ENCODE assay signal across 23 mouse cellular contexts in the genomic region with DNA sequence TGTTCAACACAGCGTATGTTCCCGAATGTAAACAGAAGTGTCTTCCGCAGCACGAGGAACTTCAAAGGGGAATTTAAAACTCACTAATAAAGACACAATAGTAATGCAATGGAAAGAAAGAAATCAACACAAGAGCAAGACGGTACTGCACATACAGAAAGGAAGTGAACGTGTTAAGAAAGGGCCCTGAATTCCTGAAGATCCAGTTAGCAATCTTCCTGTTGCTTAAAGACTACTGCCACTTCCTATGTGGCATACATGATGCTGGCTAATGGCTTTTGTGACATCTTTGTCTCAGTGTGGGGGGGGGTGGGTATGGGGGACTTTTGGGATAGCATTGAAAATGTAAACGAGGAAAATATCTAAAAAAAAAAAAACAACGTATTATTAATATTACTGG.
"Had no signal": no experiment of that assay in that cellular context is flagged by ENCODE, and none has a peak within 500 bp of the region (broad histone marks: within the 10 kb centered on the region; RNA-seq: fewer than 3 reads in every experiment).

No protein-coding gene starts in this region.

- H3K36me3 ChIP-seq: heart, embryonic 10.5 days; heart, embryonic 12.5 days; hindbrain, embryonic 10.5 days; hindbrain, embryonic 12.5 days; intestine, embryonic 15.5 days had no signal

- H3K4me1 ChIP-seq: intestine, embryonic 15.5 days had no signal

- ATAC-seq: hindbrain, embryonic 16.5 days; inflammation-experienced regulatory T-cells, adult 6 months; intestine, embryonic 15.5 days; intestine, postnatal 0 days had no signal

- H3K4me3 ChIP-seq: heart, embryonic 10.5 days; heart, embryonic 12.5 days; hindbrain, embryonic 10.5 days; hindbrain, embryonic 12.5 days; intestine, embryonic 15.5 days; layer of hippocampus, adult 2 months; left cerebral cortex, adult 2 months; limb, embryonic 10.5 days; limb, embryonic 12.5 days had no signal

- H3K4me2 ChIP-seq: heart, embryonic 12.5 days; hindbrain, embryonic 12.5 days; hindbrain, embryonic 14.5 days; intestine, embryonic 15.5 days; limb, embryonic 12.5 days had no signal

- H3K27me3 ChIP-seq: heart, embryonic 12.5 days; hindbrain, embryonic 12.5 days; intestine, embryonic 15.5 days; limb, embryonic 12.5 days had no signal

- H3K27ac ChIP-seq: heart, embryonic 10.5 days; hindbrain, embryonic 10.5 days; hindbrain, embryonic 12.5 days; hindbrain, embryonic 14.5 days; intestine, embryonic 15.5 days; layer of hippocampus, adult 2 months; left cerebral cortex, adult 2 months; limb, embryonic 10.5 days; limb, embryonic 12.5 days had no signal

- H3K9ac ChIP-seq: heart, embryonic 12.5 days; hindbrain, embryonic 12.5 days; hindbrain, embryonic 14.5 days; intestine, embryonic 15.5 days; limb, embryonic 12.5 days had no signal

- DNase-seq: gastrocnemius, postnatal 14 days; gastrocnemius, postnatal 36 days; heart, postnatal 10 days; heart, postnatal 4 days; kidney, adult 18-20 months; kidney, adult 8-10 months; kidney, postnatal 10 days; kidney, postnatal 25 days; kidney, postnatal 4 days; liver had no signal

- H3K9me3 ChIP-seq: heart, embryonic 10.5 days; heart, embryonic 12.5 days; hindbrain, embryonic 10.5 days; hindbrain, embryonic 12.5 days; intestine, embryonic 15.5 days; limb, embryonic 10.5 days; limb, embryonic 12.5 days had no signal
